9 mouse cellular contexts compared by ENCODE assay signal in genomic region chr6:6874073-6874771, GRCm38 (mm10). TPM values are rescaled to one million over a fixed set of nuclear protein-coding genes. Genes with fewer than 3 reads are reported as not detected.
DNase-seq lines count a peak whose midpoint lies in the region; ATAC-seq and TF ChIP-seq lines count a peak whose summit lies in the region.
"Had no signal": no experiment of that assay in that cellular context is flagged by ENCODE, and none has a peak within 500 bp of the region (broad histone marks: within the 10 kb centered on the region; RNA-seq: fewer than 3 reads in every experiment).

No protein-coding gene starts in this region.

- no peak overlapping the region for H3K4me2 ChIP-seq in hindbrain, embryonic 13.5 days
- H3K4me2 ChIP-seq in midbrain, embryonic 15.5 days: peak overlapping the region; percentile 24

- H3K27me3 ChIP-seq in ES-Bruce4 (ENCODE audit: control insufficient read depth, insufficient read depth, low read length, poor library complexity, severe bottlenecking): peaks cover 47% of the 10 kb centered on the region
- peaks cover 98% of the 10 kb centered on the region for H3K27me3 ChIP-seq in hindbrain, embryonic 13.5 days
- H3K27me3 ChIP-seq in midbrain, embryonic 15.5 days (replicated peaks): peaks cover 93% of the 10 kb centered on the region

- peaks cover 2% of the 10 kb centered on the region for H3K4me1 ChIP-seq in ES-Bruce4 (ENCODE audit: control insufficient read depth, insufficient read depth, low read length)
- 0 out of 2 replicates have a peak, but pooled peaks cover 5% of the 10 kb centered on the region for H3K4me1 ChIP-seq in hindbrain, embryonic 13.5 days (replicated peaks)
- H3K4me1 ChIP-seq in midbrain, embryonic 15.5 days: no peaks in the 10 kb centered on the region

- peaks cover 6% of the 10 kb centered on the region; the same call in 1 of the 2 replicates for H3K9me3 ChIP-seq in ES-Bruce4 (replicated peaks; ENCODE audit: control insufficient read depth, insufficient read depth, low read length, poor library complexity, severe bottlenecking)
- no peaks in the 10 kb centered on the region for H3K9me3 ChIP-seq in hindbrain, embryonic 13.5 days
- no peaks in the 10 kb centered on the region for H3K9me3 ChIP-seq in midbrain, embryonic 15.5 days

- peak; percentile 53 for DNase-seq in embryo, embryonic 10.5 days (ENCODE audit: low spot score)
- DNase-seq in left cerebral cortex, adult 18-20 months (ENCODE audit: low spot score in 2 of 2): no peak
- DNase-seq in cerebellum, adult 11 months: no peak
- no peak for DNase-seq in left cerebral cortex, adult 8-10 months (ENCODE audit: low spot score in 2 of 2)

- no peak overlapping the region for H3K9ac ChIP-seq in ES-Bruce4 (ENCODE audit: low read depth, poor library complexity, severe bottlenecking)
- H3K9ac ChIP-seq in hindbrain, embryonic 13.5 days: no peak overlapping the region
- no peak overlapping the region for H3K9ac ChIP-seq in midbrain, embryonic 15.5 days

- TF ChIP-seq POLR2A in ES-Bruce4 (IDR thresholded peaks at IDR 0.05; ENCODE audit: insufficient read depth, low read length): no peak

- no peak for TF ChIP-seq EP300 in ES-Bruce4 (IDR thresholded peaks at IDR 0.05; ENCODE audit: insufficient read depth, low read depth, low read length)

- 1% methylated on average over 24 of the region's 25 CpGs for WGBS in hindbrain, embryonic 13.5 days
- 0% methylated on average over 23 of the region's 25 CpGs for WGBS in midbrain, embryonic 15.5 days

- no peaks in the 10 kb centered on the region for H3K36me3 ChIP-seq in ES-Bruce4 (ENCODE audit: control insufficient read depth, insufficient read depth, low read length, poor library complexity, severe bottlenecking)
- no peaks in the 10 kb centered on the region for H3K36me3 ChIP-seq in hindbrain, embryonic 13.5 days
- H3K36me3 ChIP-seq in midbrain, embryonic 15.5 days (replicated peaks): no peaks in the 10 kb centered on the region

- H3K27ac ChIP-seq in ES-Bruce4 (ENCODE audit: insufficient read depth, low read length): no peak overlapping the region
- no peak overlapping the region for H3K27ac ChIP-seq in hindbrain, embryonic 13.5 days
- H3K27ac ChIP-seq in midbrain, embryonic 15.5 days: peak overlapping the region; percentile 59; the same call in 1 of the 2 replicates
- H3K27ac ChIP-seq: macrophage had no signal

- H3K4me3 ChIP-seq in ES-Bruce4 (ENCODE audit: low read depth, low read length): peak overlapping the region; percentile 12
- 0 out of 2 replicates have a peak overlapping the region, but pooled peaks have one; percentile 4 for H3K4me3 ChIP-seq in hindbrain, embryonic 13.5 days
- 0 out of 2 replicates have a peak overlapping the region, but pooled peaks have one; percentile 5 for H3K4me3 ChIP-seq in midbrain, embryonic 15.5 days

- TF ChIP-seq CTCF in ES-Bruce4 (IDR thresholded peaks at IDR 0.05; ENCODE audit: low read depth, low read length): no peak

- ATAC-seq in hindbrain, embryonic 13.5 days (ENCODE audit: low FRiP score): peak; percentile 22; the same call in 1 of the 2 replicates
- ATAC-seq in midbrain, embryonic 15.5 days (replicated peaks): peak; percentile 14

RNA-seq across cellular contexts. Expression of gene Dlx5, which starts 7.7 kb away (rescaled TPM):
- 0.42 TPM in 1 of 2 replicates, not detected in the other for polyA plus RNA-seq in ES-Bruce4 (2011; ENCODE audit: insufficient read depth, insufficient read length, low read depth, missing spikeins)
- 1.3 and 1.9 TPM in 2 replicates for polyA plus RNA-seq in hindbrain, embryonic 13.5 days (2015; fragmentation: Nextera tagmentation; extraction: Ambion mirVana)
- 14.8 and 19.0 TPM in 2 replicates for polyA plus RNA-seq in midbrain, embryonic 15.5 days (2015; fragmentation: Nextera tagmentation; extraction: Ambion mirVana)
- 1 to 10 TPM; 8.5 to 8.9 TPM for total RNA-seq in left cerebral cortex, adult 18-20 months (2021)
- 10 to 100 TPM in 2 of 4 experiments, 1 to 10 TPM in 2; 8.9 to 11.7 (median 10.0) TPM for total RNA-seq in left cerebral cortex, adult 8-10 months (2022)
- polyA plus RNA-seq: macrophage; spleen, adult 2 months had no signal

RNA-seq across cellular contexts. Expression of gene Dlx6, which starts 11.1 kb away (rescaled TPM):
- polyA plus RNA-seq in ES-Bruce4 (2011; ENCODE audit: insufficient read depth, insufficient read length, low read depth, missing spikeins): 0.30 TPM in 1 of 2 replicates, not detected in the other
- polyA plus RNA-seq in hindbrain, embryonic 13.5 days (2015; fragmentation: Nextera tagmentation; extraction: Ambion mirVana): 0.18 TPM in 1 of 2 replicates, not detected in the other
- polyA plus RNA-seq in midbrain, embryonic 15.5 days (2015; fragmentation: Nextera tagmentation; extraction: Ambion mirVana): 2.4 and 3.6 TPM in 2 replicates
- 10 to 100 TPM; 12.7 to 12.8 TPM for total RNA-seq in left cerebral cortex, adult 18-20 months (2021)
- 10 to 100 TPM; 22.4 to 35.7 (median 24.6) TPM for total RNA-seq in left cerebral cortex, adult 8-10 months (2022)
- polyA plus RNA-seq: macrophage; spleen, adult 2 months had no signal
